Mouse (Mus musculus) liver, postnatal 0 days (tissue): ENCODE data around the gene Foxd1. TPM values are rescaled to one million over a fixed set of nuclear protein-coding genes. Genes with fewer than 3 reads are reported as not detected.

ENCODE experiments used
- ATAC-seq: fragments of 200-750 bp; cut with Nextera tagmentation; 2 replicates; pipeline ENCODE4 v1.8.0; 2017; ENCODE audit warnings: mild to moderate bottlenecking, moderate library complexity
- DNase-seq: peaks from one replicate; pipeline ENCODE4 v3.0.0-alpha.2; 2016
- H3K27ac ChIP-seq: fragments of 300-500 bp; sonication (generic); 2 replicates; pipeline ENCODE4 v1.5.1; 2014; ENCODE audit warnings: antibody characterized with exemption, moderate library complexity, mild to moderate bottlenecking, low read depth
- H3K27me3 ChIP-seq: fragments of 300-500 bp; sonication (generic); 2 replicates; pipeline ENCODE4 v1.6.1; 2014; ENCODE audit warnings: low read length, control low read depth, mixed read lengths; ENCODE audit not compliant: insufficient read depth
- H3K36me3 ChIP-seq: fragments of 300-500 bp; sonication (generic); replicated peaks from 2 replicates; pipeline ENCODE4 v1.6.1; 2014; ENCODE audit warnings: mild to moderate bottlenecking, control low read depth, low read length, moderate library complexity, mixed read lengths; ENCODE audit not compliant: insufficient read depth
- H3K4me1 ChIP-seq: fragments of 300-500 bp; sonication (generic); 2 replicates; pipeline ENCODE4 v1.6.1; 2014; ENCODE audit warnings: antibody characterized with exemption, mild to moderate bottlenecking, control low read depth; ENCODE audit not compliant: insufficient read depth
- H3K4me2 ChIP-seq: fragments of 300-500 bp; sonication (generic); 2 replicates; pipeline ENCODE4 v1.6.1; 2014; ENCODE audit warnings: low read depth, mild to moderate bottlenecking, low read length, moderate library complexity, mixed read lengths
- H3K4me3 ChIP-seq: fragments of 300-500 bp; sonication (generic); 2 replicates; pipeline ENCODE4 v1.5.1; 2014; ENCODE audit warnings: low read depth, low read length
- H3K9ac ChIP-seq: fragments of 300-500 bp; sonication (generic); replicated peaks from 2 replicates; pipeline ENCODE4 v1.6.1; 2014; ENCODE audit warnings: mild to moderate bottlenecking, moderate library complexity
- H3K9me3 ChIP-seq: fragments of 300-500 bp; sonication (generic); 2 replicates; pipeline ENCODE4 v1.6.1; 2016; ENCODE audit warnings: mild to moderate bottlenecking, control low read depth, low read length, mixed read lengths
- CTCF ChIP-seq: sonication (generic); IDR thresholded peaks from 2 replicates; pipeline ENCODE4 v1.5.1; 2016; ENCODE audit warnings: antibody characterized with exemption, low read depth
- EP300 ChIP-seq: IDR thresholded peaks from 2 replicates; pipeline ENCODE4 v1.6.1; 2016; ENCODE audit warnings: antibody characterized with exemption, low read depth, mild to moderate bottlenecking
- WGBS: fragments of 180-500 bp; shearing (Covaris S2); extraction: QIAGEN DNeasy Blood & Tissue Kit; methylation state at CpG from one replicate; pipeline ENCODE4 v1.1.7; 2014; ENCODE audit not compliant: insufficient replicate concordance; 5-methylcytosine and 5-hydroxymethylcytosine counted together
- polyA plus RNA-seq: library from polyadenylated mRNA; unstranded; fragments of >200 nt; fragmentation: Nextera tagmentation; extraction: Ambion mirVana; gene quantifications from 2 replicates; pipeline ENCODE4 v1.2.1, GENCODE M21; 2015

Foxd1 gene
- polyA plus RNA-seq, 1 experiment from 2014 or later, result not detected

GRCm38 (mm10) chr13:98352381-98352975, 1.6 kb upstream of the Foxd1 start:
- Histone ChIP-seq H3K36me3 (no peaks in the 10 kb centered on the region), H3K4me1 (peaks cover 18% of the 10 kb centered on the region), H3K4me2 (no peak overlapping the region), H3K9me3 (no peaks in the 10 kb centered on the region), H3K27me3 (peaks cover 83% of the 10 kb centered on the region), H3K4me3 (no peak overlapping the region), H3K27ac (no peak overlapping the region), H3K9ac (no peak overlapping the region)
- DNase-seq, result no peak
- WGBS, result 14% methylated on average over 14 of the region's 14 CpGs
- no peak for TF ChIP-seq EP300
- no peak for TF ChIP-seq CTCF
- ATAC-seq, result no peak

DNA sequence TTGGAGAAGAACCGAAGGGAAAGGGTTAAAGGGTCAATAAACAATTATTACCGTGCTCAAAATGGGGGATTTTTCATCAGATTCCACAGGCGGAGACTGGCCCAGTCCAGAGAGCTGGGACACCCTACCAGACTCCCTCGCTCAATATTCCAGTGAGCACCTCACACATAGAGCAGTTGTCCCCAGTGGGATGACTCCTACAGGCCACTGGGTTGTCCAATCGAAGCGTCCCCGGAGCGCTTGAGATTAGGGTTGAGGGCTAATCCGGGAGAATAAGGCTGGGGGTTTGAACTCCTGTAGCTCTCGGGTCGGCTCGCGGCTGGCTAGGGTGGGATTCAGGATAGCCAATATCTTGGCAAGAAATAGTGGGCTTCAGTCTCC, 343 bp upstream of the Foxd1 start:
- H3K9ac ChIP-seq, result no peak overlapping the region
- peak overlapping the region; percentile 42 for H3K4me3 ChIP-seq
- no peak for ATAC-seq
- peak overlapping the region; percentile 64 for H3K4me2 ChIP-seq
- no peak overlapping the region for H3K27ac ChIP-seq
- TF ChIP-seq CTCF, result no peak
- no peak for TF ChIP-seq EP300
- H3K36me3 ChIP-seq, result no peaks in the 10 kb centered on the region
- H3K4me1 ChIP-seq, result peaks cover 18% of the 10 kb centered on the region
- WGBS, result 2% methylated on average over 13 of the region's 13 CpGs
- H3K9me3 ChIP-seq, result no peaks in the 10 kb centered on the region
- no peak for DNase-seq
- peaks cover 89% of the 10 kb centered on the region for H3K27me3 ChIP-seq

DNA sequence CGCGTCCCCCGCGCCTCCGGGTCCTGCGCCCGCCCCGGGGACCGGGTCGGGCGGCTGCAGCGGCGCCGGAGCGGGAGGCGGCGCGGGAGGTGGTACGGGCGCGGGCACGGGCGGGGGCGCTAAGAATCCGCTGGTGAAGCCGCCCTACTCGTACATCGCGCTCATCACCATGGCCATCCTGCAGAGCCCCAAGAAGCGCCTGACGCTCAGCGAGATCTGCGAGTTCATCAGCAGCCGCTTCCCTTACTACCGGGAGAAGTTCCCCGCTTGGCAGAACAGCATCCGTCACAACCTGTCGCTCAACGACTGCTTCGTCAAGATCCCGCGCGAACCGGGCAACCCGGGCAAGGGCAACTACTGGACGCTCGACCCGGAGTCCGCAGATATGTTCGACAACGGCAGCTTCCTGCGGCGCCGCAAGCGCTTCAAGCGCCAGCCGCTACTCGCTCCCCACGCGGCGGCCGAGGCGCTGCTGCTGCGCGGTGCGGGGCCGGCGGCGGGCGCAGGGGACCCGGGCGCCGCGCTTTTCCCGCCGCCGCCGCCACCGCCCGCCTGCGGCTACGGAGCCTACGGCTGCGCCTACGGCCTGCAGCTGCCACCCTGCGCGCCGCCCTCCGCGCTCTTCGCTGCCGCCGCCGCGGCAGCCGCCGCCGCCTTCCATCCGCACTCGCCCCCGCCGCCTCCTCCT, 973 bp downstream of the Foxd1 start:
- TF ChIP-seq EP300 (no peak), CTCF (no peak)
- Histone ChIP-seq H3K36me3 (no peaks in the 10 kb centered on the region), H3K4me2 (peak overlapping the region; percentile 64), H3K9ac (no peak overlapping the region), H3K27me3 (peaks cover 96% of the 10 kb centered on the region), H3K4me1 (peaks cover 18% of the 10 kb centered on the region), H3K27ac (no peak overlapping the region), H3K4me3 (peak overlapping the region; percentile 42), H3K9me3 (no peaks in the 10 kb centered on the region)
- WGBS, result under 1% methylated on average over 60 of the region's 102 CpGs
- ATAC-seq, result peak; percentile 27; the same call in 1 of the 2 replicates
- peak; percentile 26 for DNase-seq

DNA sequence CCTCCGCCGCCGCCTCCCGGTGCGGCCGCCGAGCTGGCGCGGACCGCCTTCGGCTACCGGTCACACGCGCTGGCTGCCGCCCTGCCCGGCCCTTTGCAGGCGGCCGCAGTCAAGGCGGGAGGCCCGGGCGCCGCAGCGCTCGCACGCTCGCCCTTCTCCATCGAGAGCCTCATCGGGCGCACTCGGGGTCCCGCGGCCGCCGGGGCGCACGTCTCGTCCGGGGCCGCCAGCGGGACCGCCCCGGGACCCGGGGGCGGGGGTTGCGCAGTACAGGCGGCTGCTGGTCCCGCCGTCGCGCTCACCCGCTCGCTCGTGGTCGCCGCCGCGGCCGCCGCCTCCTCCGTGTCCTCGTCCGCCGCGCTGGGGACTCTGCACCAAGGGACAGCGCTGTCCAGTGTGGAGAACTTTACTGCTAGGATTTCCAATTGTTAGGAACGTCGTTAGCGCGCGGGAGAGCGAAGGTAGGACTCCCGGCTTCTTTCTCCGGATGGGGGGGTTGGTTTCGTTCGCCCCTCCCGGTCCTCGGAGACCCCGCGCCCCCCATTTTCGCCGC, 1.6 kb downstream of the Foxd1 start:
- H3K4me2 ChIP-seq, result peak overlapping the region; percentile 64
- H3K4me1 ChIP-seq, result peaks cover 18% of the 10 kb centered on the region
- under 1% methylated on average over 60 of the region's 81 CpGs for WGBS
- H3K27ac ChIP-seq, result no peak overlapping the region
- peaks cover 96% of the 10 kb centered on the region for H3K27me3 ChIP-seq
- DNase-seq (peak; percentile 26), ATAC-seq (peak; percentile 17; the same call in 1 of the 2 replicates)
- no peaks in the 10 kb centered on the region for H3K9me3 ChIP-seq
- H3K4me3 ChIP-seq, result peak overlapping the region; percentile 42
- no peak overlapping the region for H3K9ac ChIP-seq
- no peak for TF ChIP-seq CTCF
- TF ChIP-seq EP300, result no peak
- no peaks in the 10 kb centered on the region for H3K36me3 ChIP-seq

- Histone ChIP-seq H3K36me3 (no peaks in the 10 kb centered on the region), H3K9me3 (no peaks in the 10 kb centered on the region), H3K4me3 (no peak overlapping the region), H3K4me1 (peaks cover 18% of the 10 kb centered on the region), H3K27ac (no peak overlapping the region), H3K4me2 (no peak overlapping the region), H3K27me3 (peaks cover 96% of the 10 kb centered on the region), H3K9ac (no peak overlapping the region)
- DNase-seq (no peak), ATAC-seq (no peak)
- 6% methylated on average over 9 of the region's 9 CpGs for WGBS
- TF ChIP-seq EP300 (no peak), CTCF (no peak)
Observed at GRCm38 (mm10) chr13:98356176-98356972, 2.3 kb downstream of the Foxd1 start.

GRCm38 (mm10) chr13:98356973-98357425, 3.0 kb downstream of the Foxd1 start:
- H3K4me2 ChIP-seq, result no peak overlapping the region
- no peak for ATAC-seq
- H3K36me3 ChIP-seq, result no peaks in the 10 kb centered on the region
- TF ChIP-seq EP300 (no peak), CTCF (no peak)
- peaks cover 18% of the 10 kb centered on the region for H3K4me1 ChIP-seq
- H3K27me3 ChIP-seq, result peaks cover 92% of the 10 kb centered on the region
- H3K27ac ChIP-seq, result no peak overlapping the region
- DNase-seq, result no peak
- no peaks in the 10 kb centered on the region for H3K9me3 ChIP-seq
- 7% methylated on average over 6 of the region's 6 CpGs for WGBS
- H3K4me3 ChIP-seq, result no peak overlapping the region
- no peak overlapping the region for H3K9ac ChIP-seq
